Mouse (Mus musculus): ENCODE measurements at regions not wholly inside any gene's neighbourhood (a gene's known extent, or its start where the extent isn't known, plus 50 kb on each side); places are given as distances from the start of the nearest gene placed in this dataset.

- no peaks in the 10 kb centered on the region for H3K9me3 ChIP-seq
- H3K4me2 ChIP-seq = no peak overlapping the region
- H3K4me3 ChIP-seq (replicated peaks) = no peak overlapping the region
- no peaks in the 10 kb centered on the region for H3K36me3 ChIP-seq
- H3K27ac ChIP-seq = no peak overlapping the region
- H3K9ac ChIP-seq (replicated peaks) = no peak overlapping the region
- no peak for ATAC-seq (ENCODE audit: insufficient number of reproducible peaks, insufficient read depth, low FRiP score, low TSS enrichment, low read depth)
- WGBS = 87% methylated on average over 2 of the region's 2 CpGs
- H3K4me1 ChIP-seq (replicated peaks) = no peaks in the 10 kb centered on the region
- no peaks in the 10 kb centered on the region for H3K27me3 ChIP-seq
Observed at GRCm38 (mm10) chr3:45658093-45658776, 280.0 kb downstream of the Pcdh10 start.

GRCm38 (mm10) chr3:45659052-45659451, 280.9 kb downstream of the Pcdh10 start:
- Histone ChIP-seq H3K4me2 (no peak overlapping the region), H3K27me3 (no peaks in the 10 kb centered on the region), H3K4me3 (replicated peaks) (no peak overlapping the region), H3K27ac (no peak overlapping the region), H3K36me3 (no peaks in the 10 kb centered on the region), H3K4me1 (replicated peaks) (no peaks in the 10 kb centered on the region), H3K9me3 (no peaks in the 10 kb centered on the region), H3K9ac (replicated peaks) (no peak overlapping the region)
- WGBS = 94% methylated on average over 1 of the region's 1 CpGs
- no peak for ATAC-seq (ENCODE audit: insufficient number of reproducible peaks, insufficient read depth, low FRiP score, low TSS enrichment, low read depth)

- no peak overlapping the region for H3K9ac ChIP-seq (replicated peaks)
- no peak for ATAC-seq (ENCODE audit: insufficient number of reproducible peaks, insufficient read depth, low FRiP score, low TSS enrichment, low read depth)
- no peak overlapping the region for H3K27ac ChIP-seq
- H3K4me2 ChIP-seq = no peak overlapping the region
- no peaks in the 10 kb centered on the region for H3K27me3 ChIP-seq
- H3K4me1 ChIP-seq (replicated peaks) = no peaks in the 10 kb centered on the region
- H3K4me3 ChIP-seq (replicated peaks) = no peak overlapping the region
- H3K36me3 ChIP-seq = no peaks in the 10 kb centered on the region
- H3K9me3 ChIP-seq = no peaks in the 10 kb centered on the region
Observed at GRCm38 (mm10) chr3:45670434-45670833, 292.2 kb downstream of the Pcdh10 start.

GRCm38 (mm10) chr3:45677672-45678071, 299.5 kb downstream of the Pcdh10 start:
- Histone ChIP-seq H3K4me2 (no peak overlapping the region), H3K36me3 (no peaks in the 10 kb centered on the region), H3K9me3 (no peaks in the 10 kb centered on the region), H3K4me1 (replicated peaks) (no peaks in the 10 kb centered on the region), H3K27me3 (peaks cover 8% of the 10 kb centered on the region), H3K27ac (no peak overlapping the region), H3K4me3 (replicated peaks) (no peak overlapping the region), H3K9ac (replicated peaks) (no peak overlapping the region)
- ATAC-seq (ENCODE audit: insufficient number of reproducible peaks, insufficient read depth, low FRiP score, low TSS enrichment, low read depth) = no peak
- WGBS = 89% methylated on average over 6 of the region's 6 CpGs

- H3K27me3 ChIP-seq = peaks cover 11% of the 10 kb centered on the region
- 6% methylated on average over 12 of the region's 12 CpGs for WGBS
- no peaks in the 10 kb centered on the region for H3K9me3 ChIP-seq
- no peak overlapping the region for H3K4me3 ChIP-seq (replicated peaks)
- H3K4me1 ChIP-seq (replicated peaks) = no peaks in the 10 kb centered on the region
- H3K4me2 ChIP-seq = peak overlapping the region; percentile 11; the same call in 1 of the 2 replicates
- H3K9ac ChIP-seq (replicated peaks) = no peak overlapping the region
- no peak overlapping the region for H3K27ac ChIP-seq
- no peaks in the 10 kb centered on the region for H3K36me3 ChIP-seq
- no peak for ATAC-seq (ENCODE audit: insufficient number of reproducible peaks, insufficient read depth, low FRiP score, low TSS enrichment, low read depth)
Observed at GRCm38 (mm10) chr3:45681410-45681809, 303.2 kb downstream of the Pcdh10 start.

- WGBS = 55% methylated on average over 1 of the region's 1 CpGs
- Histone ChIP-seq H3K27me3 (no peaks in the 10 kb centered on the region), H3K4me2 (no peak overlapping the region), H3K4me3 (replicated peaks) (no peak overlapping the region), H3K36me3 (no peaks in the 10 kb centered on the region), H3K27ac (no peak overlapping the region), H3K4me1 (replicated peaks) (no peaks in the 10 kb centered on the region), H3K9ac (replicated peaks) (no peak overlapping the region), H3K9me3 (no peaks in the 10 kb centered on the region)
- no peak for ATAC-seq (ENCODE audit: insufficient number of reproducible peaks, insufficient read depth, low FRiP score, low TSS enrichment, low read depth)
Observed at GRCm38 (mm10) chr3:45707891-45708290, 329.7 kb downstream of the Pcdh10 start.
